Mouse (Mus musculus): ENCODE measurements around the gene Olfr785.
"Not testable (repeated sequence)": the region's sequence is repeated elsewhere in the genome, so short reads cannot be mapped to it uniquely, and the experiment has no call there.

Gene Olfr785

DNA sequence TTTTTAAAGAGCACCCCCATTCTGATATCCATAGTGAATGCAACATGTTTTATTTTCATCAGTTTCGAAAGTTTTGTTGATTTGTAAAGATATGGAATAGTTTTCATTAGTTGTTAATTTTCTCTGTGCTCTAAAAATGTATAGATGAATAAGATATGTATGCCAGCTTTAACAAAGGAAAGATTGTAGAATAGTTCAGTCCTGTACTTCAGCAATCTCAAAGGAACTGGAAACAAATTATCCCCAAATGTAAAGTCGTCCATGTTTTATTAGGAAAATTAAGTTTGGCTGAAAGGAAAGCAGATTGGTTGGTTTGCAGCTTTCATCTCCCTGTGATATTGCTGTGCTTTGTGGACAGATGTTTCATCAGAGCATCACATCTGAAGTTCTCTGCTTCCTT lies at the start of gene Olfr785:
Gene Olfr785 (plus strand): TSS at position 301 of the 400 bp plus-strand sequence.
- DNase-seq (ENCODE audit: low spot score in 2 of 2), result no peak

- DNase-seq (ENCODE audit: low spot score in 2 of 2), result not testable (repeated sequence)
Observed at GRCm38 (mm10) chr10:129356496-129356895, 48.7 kb upstream of the Olfr785 start.

DNA sequence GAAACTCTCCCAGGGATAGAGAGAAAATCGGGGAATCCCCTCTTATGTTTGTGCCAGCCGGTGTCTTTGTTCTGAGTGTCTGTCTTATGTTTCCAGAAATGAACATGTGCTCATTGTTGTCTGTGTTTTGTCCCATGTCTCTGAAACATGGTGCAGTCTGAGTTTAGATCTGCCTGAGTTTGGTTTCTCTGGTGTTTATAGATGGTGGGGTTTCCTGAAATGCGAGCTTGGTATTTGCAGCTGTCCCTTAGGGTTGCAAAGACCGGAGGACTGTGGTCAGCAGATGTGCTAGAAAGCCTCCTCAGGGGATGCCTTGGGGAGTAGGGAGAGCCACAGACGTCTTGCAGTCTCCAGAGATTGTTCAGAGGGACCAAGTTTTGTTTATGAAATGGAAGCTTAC lies 47.9 kb upstream of the Olfr785 start:
- no peak for DNase-seq (ENCODE audit: low spot score in 2 of 2)

DNA sequence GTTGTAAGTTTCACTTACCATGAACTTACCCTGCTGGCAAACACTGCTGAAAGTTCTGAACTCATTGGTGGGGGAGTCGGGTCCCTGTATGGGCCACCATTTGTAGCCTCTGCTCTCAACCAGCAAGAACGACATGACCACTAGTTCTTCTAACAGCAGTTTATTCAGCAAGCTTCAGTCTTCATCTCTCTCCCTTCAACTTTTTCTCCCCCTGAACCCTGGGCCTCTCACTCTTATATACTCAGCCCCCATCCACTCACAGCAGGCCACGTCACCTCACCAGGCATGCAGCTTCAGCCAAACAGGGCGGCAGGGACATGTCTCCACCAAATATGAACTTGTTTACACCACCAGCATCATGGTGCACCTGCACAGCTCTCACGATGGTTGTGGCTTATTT lies 31.2 kb upstream of the Olfr785 start:
- not testable (repeated sequence) for DNase-seq (ENCODE audit: low spot score in 2 of 2)

GRCm38 (mm10) chr10:129383783-129384182 lies 21.4 kb upstream of the Olfr785 start, which contains the start of gene Olfr784:
Gene Olfr784, plus strand, starts transcription at chr10:129384083.
- DNase-seq (ENCODE audit: low spot score in 2 of 2), result no peak

DNA sequence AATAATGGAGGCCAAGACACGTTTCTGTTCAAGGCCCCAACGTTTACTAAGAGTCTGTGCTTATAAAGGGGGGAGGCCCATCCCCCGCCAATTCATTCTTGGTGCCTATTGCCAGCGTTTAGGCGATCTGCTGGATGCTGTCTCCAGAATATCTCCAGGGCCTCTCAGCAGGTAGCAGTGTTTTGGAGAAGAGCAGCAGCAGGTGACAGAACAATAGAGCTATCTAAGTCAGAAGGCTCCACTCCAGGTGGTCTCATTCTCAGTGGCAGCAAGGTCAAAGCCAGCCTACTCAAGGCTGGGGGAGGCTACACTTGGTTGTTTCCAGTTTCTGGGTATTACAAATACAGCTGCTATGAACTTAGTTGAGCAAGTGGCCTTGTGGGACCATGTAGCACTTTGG lies 4.3 kb upstream of the Olfr785 start:
- DNase-seq (ENCODE audit: low spot score in 2 of 2), result no peak

DNA sequence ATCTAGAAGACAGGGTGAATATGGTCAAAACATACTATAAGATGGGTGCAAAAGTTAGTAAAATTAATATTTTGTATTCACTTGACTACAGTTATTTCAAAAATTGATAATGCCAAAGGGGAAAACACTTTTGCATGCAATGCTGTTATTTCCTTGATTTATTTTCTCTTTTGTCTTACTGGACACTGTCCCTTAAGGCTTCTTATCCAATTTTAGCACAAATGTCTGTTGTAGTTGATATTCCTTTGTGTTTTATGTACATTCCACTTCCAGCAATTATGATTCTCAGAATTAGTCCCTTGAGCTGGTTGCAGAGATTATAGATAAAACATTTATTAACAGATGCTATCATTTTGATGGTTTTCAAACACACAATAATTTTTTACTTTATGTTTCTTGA lies 21.8 kb downstream of the Olfr785 start, which contains the start of gene Olfr786:
Gene Olfr786 (plus strand): TSS at position 301 of the 400 bp plus-strand sequence.
- DNase-seq (ENCODE audit: low spot score in 2 of 2), result no peak
